Mouse (Mus musculus): ENCODE measurements around the gene Elmo3.

Gene Elmo3

DNA sequence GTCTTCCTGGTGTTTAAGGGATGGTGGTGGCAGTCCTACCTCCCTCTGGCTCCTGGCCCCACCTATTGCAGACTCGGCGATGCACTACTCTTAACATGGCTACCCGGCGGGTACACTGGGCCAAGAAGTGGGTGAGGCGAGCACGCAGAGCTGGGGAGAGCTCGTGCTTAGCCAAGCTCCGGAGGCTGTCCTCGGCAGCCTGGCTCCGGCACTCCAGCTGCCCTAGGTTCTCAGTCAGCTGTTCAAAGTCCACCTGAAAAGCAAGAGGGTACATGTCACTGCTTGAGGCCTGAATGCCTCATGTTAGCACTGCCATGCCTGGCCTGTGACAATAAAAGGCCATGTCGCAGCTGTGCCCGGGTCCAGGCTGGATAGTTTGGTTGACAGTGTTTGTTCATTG is 24.9 kb downstream of the Elmo3 start:
- DNase-seq = no peak

DNA sequence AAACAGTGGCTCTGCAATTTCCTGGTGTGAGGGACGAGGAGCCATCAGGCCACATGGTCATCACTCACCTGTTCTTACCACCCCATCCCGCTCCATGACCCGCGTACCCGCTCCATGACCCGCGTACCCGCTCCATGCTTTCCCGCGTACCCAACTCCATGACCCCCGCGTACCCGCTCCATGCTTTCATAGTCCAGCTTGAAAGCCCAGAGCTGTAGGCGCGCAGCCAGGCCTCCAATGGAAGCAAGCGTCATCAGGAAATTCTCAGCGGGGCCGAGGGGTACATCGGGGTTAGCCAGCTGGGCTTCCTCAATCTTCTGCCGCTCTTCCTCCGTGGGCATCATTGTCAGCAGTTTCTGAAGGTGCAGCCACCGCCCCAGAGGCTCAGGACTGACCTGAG is 26.1 kb downstream of the Elmo3 start:
- DNase-seq = no peak

DNA sequence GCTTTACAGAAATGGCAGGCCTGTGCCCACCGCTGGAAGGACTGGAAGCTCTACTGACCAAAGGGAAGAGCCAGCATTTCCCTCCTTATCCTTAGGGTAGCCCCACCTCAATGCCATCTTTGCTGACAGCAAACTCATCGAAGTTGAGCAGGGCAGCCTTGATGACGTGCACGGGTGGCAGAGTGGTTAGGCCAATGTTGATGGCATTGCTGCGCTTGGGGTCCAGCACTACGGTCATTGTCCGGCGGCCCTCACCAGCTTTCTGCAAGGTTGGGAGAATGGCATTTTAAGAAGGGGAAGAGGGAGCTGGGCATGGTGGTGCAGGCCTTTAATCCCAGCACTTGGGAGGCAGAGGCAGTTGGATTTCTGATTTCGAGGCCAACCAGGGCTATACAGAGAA is 26.5 kb downstream of the Elmo3 start:
- DNase-seq = no peak

DNA sequence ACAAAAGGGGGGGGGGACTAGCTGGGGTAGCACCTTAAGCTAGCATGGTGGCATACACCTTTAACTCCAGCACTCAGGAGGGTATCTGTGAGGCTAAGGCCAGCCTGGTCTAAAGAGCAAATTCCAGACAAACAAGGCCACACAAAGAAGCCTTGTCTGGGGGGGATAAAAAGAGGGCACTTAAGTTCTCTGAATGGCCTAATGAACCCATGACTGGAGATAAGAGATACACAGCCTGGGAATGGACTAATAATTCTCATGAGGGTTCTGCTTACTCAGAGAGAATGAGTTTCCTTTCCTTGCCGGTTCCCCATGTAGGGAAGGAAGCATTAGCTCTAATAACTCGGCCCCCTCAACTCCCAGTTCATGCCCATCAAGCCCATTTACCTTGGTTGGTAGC is 27.1 kb downstream of the Elmo3 start:
- DNase-seq = no peak

DNA sequence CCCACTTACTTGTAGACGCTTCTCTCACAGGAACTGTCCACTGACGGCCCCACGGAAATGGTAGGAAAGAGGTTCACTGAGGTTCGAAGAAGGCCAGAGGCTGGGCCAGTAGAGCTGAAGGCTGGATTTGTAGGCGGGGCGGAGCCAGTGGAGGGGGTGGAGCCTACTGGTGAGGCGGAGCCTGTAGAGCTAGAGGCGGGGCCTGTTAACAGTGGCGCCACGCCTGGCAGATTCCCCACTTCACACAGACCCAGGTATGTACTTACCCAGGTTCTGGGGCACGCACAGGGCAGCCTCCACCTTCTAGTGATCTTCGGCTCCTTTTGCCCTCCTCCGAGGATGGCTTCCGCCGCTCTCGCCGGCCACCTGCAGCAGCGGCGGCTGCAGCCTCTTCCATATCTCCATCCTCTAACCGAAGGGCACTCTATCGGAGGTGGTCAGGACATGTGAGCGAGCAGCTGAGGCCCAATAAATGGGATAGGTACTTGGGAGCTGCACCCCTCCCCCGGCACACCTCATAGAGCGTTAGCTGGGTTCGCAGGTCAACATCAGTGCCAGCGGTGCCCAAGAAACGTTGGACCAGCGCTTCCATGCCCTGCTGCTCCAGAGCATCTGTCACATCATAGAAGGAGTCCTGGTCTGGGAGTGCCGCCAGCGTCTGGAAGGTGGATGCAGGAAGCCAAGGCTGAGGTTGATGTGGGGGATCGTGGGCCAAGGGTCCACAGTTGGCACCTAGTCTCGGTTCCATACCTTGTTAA is 31.2 kb downstream of the Elmo3 start:
- DNase-seq = peak; percentile 38

DNA sequence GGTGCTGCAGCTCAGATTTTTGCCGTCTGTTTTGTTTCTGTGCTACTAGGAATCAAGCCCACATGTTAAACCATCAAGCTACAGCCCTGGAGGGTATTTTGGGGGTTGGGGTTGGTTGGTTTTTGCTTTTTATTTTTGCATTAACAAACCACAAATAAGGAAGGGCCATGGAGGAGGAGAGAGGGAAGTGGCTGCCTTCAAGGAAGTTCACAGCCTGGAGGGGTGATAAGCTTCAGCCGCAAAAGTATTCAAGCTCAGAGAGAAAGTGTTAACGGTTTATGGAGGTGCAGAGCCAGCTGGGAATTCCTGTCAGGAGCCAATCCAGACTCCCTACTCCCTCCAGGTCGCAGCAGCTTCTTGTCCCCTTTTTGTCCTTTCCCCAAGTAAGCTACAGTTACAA is 33.6 kb downstream of the Elmo3 start:
- DNase-seq = no peak

DNA sequence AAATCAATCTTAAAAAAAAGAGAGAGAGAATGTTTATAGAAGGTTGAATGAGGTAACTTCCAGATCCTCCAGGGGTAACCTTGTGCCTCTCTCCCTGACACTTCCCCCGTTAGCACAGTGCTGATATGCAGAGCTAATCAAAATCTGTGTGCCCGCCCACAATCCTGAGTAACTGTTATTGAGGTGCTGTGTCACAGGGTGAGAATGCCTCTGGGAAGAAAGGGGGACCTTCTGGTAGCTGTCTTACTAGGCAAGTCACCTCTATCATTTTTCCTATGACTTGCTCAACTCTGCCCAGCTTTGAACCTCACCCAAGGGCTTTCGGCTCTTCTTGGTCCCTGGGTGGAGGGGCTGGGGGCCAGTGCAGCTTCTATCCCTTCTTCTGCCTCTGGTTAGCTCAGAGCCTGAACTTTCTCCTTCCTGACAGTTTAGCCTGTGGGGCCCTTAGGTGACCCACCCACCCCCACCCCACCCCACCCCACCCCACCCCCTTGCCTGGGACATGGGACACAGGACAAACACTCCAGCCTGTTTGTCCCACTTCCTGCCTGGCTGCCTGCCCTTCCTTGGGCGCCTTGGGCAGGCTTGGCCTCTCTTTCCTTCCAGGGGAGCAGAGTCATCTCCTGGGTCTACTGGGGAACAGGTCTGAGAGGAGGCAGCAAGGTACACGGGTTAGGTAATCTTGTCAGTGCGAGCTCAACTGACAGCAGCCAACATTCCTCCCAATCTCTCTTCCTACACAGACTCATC is 34.7 kb downstream of the Elmo3 start:
- DNase-seq = no peak

DNA sequence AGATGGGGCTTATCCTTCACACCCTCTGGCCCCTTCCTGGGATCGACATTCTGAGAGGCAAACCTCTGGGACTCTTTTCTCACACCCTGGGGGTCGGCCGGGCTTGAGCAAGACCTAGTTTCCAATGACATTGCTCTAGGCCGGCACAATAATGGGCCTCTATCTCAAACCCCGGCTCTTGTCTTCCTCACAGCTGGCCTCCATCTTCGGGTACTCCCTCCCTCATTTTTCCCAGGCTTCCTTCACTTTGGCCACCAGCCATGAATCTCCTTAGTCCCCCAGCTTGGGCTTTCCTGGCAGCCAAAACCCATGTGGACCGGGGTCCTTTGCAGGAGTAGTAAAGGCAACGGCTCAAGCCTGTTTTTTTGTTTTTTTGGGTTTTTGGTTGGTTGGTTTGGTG is 36.0 kb downstream of the Elmo3 start:
- no peak for DNase-seq

DNA sequence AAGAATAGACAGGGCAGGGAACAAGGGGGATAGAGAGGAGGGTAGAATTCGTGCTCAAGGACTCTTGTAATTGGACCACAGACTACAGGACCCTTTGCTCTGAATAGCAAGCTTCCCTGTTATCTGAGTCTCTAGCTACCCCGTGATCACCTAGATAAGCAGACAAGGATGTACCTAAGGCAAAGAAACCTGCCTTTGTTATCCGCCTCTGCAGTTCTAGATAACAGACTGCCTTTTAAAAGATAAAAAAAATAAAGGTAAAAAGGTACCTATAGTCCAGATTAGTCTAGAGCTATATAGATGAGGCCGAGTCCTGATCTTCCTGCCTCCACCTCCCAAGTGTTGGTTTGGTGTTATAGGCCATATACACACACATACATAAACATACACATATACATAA is 37.4 kb downstream of the Elmo3 start:
- no peak for DNase-seq

DNA sequence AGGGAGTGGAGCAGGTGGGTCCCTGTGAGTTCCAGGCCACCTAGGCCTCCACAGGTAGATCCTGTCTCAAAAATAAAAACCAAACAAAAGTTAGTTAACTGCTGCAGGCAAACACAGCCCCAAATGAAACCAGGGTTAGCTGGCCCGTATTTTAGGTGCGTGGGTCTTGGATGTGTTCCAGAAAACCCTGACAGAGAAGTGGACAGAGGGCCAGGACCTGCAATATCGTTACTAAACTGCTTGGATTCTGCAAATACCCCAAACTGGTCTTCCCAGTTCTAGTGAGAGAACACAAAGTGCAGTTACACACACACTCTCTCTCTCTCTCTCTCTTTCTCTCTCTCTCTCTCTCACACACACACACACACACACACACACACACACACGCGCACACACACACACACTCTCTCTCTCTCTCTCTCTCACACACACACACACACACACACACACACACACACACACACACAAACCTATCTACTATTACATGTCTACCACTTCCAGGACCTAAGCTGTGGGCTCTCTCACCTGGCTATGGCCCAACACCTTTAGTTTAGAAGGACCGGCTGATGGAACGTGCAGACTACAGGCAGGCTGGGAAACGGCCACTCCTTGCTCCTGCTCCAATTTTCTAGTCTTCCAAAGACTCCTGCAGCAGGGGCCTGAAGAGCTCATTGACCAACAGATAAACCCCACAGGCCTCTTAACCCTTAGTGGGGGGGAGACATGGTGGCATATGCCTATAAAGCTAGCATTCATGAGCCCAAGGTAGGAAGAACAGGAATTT is 38.6 kb downstream of the Elmo3 start:
- no peak for DNase-seq

DNA sequence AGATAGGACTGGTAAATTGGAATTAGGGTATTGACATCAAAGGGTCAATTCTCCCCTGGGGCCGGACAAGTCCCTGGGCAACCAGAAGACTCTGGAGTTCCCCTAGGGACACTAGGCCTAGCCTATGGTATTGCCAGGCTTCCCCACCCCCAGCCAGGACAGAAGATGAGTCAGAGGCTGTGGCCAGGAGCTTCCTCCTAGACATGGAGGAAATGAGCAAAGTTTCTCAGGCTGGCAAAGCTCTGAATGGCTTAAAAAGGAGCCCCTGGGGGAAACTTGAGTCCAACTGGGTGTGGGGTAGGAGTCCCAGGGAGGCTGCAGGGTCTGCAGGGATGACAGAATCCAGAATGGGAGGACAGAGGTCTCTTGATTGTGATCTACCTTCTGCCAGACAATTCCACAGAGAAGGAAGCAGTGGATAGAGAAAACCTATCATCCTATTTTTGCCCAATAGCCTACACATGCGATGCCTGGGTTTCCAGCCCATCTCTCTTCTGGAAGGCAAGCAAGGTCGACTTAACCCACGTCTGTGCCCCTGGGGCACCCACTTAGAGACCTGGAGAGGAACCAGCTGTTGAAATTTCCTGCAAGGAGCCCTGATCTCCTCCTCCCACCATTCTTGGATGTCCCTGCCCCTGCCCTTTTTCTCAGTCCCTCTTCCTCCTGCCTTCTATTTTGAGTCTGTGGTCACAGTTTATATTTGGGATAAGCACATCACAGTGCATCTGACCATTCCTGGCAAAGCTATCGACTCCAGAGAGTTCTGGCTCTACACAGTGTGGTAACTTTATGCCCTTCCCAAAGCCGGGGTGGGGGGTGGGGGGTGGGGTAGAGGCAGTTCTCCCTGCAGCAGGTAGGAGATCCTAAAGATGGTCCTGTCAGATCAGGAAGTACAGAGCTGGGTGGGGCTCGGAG is 39.9 kb downstream of the Elmo3 start:
- no peak for DNase-seq

DNA sequence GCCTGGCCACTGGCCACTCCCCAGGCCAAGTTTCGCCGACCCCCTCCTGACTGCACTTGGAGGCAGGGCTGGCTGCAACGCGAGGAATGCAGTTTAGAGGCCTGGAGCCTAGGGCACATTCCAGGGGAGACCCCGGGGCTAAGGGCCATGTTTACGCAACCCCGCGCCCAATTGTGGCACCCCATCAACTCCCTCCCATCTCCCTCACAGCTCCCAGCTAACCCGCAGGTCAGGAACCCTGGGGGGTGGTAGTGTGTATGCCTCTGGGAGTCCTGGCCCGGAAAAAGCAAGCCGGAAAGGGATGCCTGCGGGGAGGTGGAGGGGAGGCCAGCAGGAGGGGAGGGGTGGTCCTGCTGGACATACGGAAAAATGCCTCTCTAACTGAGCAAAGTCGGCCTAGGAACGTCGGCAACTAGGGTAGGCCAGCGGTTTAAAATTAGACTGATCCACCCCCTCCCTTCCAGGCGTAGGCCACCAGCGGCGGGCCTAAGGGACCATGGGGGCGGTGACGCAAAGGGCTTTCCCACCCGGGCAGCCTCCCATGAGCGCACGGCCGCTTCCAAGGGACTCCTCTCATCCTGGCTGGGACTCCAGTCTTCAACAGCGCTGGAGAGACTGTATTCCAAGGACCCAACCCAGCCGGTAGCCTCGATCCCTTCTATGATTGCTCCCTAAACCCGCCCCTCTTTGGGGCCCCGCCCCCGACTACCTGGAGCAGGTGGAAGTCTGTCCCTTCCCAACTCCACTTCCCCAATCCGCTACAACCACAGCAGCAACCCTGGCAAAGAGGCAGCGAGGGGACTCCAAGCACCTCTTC is 41.4 kb downstream of the Elmo3 start:
- peak; percentile 45 for DNase-seq

DNA sequence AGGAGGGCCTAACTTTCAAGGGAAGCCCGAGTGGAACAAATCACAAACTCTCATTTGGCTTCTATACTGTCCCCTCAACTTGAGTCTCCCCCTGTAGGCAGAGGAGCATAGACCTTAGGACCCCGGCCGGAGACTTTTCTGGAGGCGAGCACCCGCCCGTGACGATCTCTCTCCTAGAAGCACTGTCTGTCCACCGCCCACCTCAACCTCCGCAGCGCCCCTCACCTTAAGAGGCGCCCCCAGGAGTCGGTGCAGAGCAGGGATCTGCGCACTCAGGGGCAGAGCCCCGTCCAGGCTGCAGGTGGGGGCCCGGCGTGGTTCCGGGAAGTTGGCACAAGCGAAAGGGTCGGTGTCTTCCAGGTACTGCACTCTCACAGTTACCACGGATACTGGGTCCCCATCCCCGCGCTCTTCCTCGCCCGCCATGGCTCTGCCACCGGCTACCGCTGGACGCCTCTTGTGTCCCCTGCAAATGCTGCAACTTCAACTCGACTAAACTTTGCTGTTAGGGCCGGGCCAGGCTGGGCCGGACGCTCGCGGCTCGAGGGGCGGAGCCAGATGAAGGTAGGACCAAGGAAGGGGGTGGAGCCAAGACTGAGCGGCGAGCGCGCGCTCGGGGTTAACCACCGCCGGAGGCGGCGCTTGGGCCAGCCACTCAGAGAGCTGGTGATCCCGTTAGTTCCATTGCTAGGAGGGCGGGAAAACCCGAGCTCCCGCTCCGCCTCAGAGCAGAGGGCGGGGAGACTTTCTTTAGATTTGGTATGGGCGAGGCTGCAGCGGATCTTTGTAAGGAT is 42.2 kb downstream of the Elmo3 start, which contains the start of gene Fhod1:
Gene Fhod1, minus strand, starts transcription at position 526 of the 794 bp plus-strand sequence.
- DNase-seq = peak; percentile 85

DNA sequence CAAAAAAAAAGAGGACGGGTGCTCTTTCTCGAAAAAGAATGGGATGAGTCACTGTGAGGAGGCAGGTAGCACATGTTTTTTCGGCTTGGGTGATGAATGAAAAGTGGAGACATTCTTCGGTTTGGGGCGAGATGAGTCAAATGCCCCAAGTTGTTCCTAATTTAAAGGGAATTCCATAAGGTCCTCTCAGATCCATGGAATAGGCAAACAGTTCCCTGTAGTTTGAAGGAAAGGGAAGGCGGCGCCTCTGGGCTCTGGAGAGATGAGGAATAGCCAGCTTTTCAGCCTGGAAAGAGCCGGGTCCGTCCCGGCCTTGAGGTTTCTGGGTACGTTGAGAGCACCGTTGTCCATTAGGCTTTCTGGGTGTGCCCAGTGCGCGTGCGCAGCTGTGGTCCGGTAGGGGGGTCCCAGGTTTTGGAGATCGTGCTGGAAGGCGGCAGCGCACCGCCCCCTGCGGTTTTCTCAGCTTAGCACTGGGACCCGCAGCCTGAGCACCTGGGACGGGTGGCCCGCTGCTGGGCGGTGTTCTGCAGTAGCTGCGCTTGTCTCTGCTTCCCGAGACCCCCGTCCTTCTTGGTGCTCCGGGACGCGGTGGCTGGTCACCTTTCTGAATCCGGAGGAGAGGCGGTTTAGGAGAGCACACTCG is 43.2 kb downstream of the Elmo3 start, which contains the start of gene Slc9a5:
Gene Slc9a5, plus strand, starts transcription at position 394 of the 646 bp plus-strand sequence.
- peak; percentile 76 for DNase-seq

DNA sequence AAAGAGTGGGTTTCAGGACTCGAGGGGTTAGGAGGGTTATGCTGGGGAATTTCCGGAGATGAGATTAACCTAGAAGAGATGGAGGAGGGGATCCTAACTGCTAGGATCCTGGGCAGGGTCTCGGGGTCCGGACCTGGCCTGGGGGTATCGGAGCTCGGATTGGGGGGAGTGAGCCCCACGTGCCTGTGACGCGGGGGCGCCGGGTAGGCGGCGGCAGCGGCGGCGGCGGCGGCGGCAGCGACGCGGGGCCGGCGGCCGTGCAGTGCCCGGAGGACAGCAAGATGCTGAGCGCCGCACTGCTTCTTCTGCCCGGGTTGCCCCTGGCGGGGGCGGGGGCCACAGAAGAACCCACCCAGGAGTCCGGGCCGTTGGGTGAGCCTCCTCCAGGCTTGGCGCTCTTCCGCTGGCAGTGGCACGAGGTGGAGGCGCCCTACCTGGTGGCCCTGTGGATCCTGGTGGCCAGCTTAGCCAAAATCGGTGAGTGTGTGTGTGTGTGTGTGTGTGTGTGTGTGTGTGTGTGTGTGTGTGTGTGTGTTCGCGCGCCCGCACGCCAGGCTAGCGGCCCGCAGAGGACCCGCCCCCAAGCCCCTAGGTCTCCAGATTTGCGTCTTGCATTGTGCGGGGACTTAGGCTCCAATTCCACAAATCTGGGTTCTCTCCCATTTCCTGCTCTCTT is 43.8 kb downstream of the Elmo3 start:
- peak; percentile 52 for DNase-seq

DNA sequence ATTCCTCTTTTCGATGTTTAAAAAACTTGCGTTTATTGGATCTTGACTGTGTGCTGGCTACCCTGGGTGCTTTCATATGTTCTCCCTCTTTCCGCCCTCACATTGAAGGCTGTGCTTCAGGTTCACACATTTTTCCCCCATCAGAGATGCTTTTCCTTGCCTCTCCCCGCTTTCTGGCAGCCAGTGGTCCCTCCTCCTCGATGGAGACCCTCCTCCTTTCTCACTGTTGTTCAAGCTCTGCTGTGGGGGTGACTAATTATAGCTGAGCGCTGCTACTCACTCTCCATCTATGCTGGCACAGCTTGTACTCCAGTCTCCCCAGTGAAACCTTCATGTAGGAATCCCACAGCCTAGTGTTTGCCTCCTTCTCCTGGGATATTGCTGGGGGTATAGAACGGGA is 44.8 kb downstream of the Elmo3 start:
- DNase-seq = no peak

DNA sequence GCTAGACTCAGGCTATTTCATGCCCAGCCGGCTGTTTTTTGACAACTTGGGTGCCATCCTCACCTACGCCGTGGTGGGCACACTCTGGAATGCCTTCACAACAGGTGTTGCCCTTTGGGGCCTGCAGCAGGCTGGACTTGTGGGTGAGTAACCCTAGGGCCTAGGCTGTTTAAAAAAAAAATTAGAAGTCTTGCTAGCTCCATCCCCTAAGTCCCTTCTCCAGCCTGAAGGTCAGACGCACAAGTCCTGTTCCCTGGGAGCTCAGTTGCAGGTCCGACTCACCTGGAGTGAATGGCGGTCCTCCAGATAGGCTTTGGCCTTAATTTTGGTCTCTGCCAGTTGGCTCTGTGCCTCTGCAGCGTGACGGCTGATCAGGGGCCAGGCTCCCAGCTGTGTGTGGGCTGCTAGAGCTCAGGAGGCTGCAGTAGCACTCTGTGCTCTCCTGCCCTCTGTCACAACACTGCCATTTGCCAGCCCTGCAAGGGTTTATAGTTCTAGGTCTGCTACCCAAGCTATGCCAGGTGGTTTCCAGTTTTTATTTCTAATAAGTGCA is 48.3 kb downstream of the Elmo3 start:
- no peak for DNase-seq

DNA sequence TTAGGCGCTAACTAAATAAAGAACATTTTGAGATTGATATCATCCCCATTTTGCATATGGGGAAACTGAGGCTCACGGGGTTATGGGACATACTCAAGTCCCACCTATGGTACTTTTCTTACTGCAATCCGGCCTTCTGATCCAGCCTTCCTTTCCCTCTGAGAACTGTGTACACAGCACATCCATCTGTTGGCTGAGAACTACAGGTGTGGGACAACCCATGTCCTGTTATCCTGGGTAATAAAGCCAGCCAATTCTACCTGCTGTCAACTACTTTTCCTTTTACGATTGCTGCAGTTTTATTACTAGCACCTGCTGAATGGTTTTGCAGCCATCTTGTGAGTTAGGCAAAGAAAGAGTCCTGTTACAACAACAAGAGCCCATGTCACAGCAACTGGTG is 49.1 kb downstream of the Elmo3 start:
- DNase-seq = no peak
